Mouse (Mus musculus): ENCODE results near the gene Mpp2.

DNA sequence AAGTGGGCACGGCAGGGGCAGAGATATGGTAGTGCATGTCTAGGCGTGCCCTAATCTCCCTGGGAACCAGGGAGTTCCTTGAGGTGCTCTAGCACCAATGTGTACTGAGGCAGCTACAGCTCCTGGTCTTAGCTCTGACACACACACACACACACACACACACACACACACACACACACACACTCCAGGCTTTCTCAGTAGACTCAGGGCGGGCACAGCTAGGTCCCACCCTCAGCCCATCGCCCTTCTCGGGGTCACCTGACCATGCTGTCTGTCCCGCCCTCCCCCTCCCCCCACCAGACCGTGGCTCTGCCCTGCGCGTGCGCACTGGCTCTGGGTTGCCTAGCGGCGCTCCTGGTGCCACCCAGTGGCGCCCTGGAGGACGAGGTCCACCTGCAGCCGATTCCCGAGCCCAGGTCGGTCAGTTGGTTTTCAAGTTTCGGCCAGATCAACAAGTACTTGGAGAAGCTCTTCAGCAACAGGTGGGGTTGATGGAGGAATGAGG is 8.6 kb upstream of the Mpp2 start:
- no peak for TF ChIP-seq CTCF (IDR thresholded peaks at IDR 0.05; ENCODE audit: extremely low read depth, insufficient read depth, insufficient read length, insufficient replicate concordance)
- no peak for TF ChIP-seq POLR2A (IDR thresholded peaks at IDR 0.05; ENCODE audit: low read depth, low read length)

All from spleen, adult 2 months (tissue).